8 mouse cellular contexts compared by ENCODE assay signal in genomic region chr2:121288901-121289729, GRCm38 (mm10). TPM values are rescaled to one million over a fixed set of nuclear protein-coding genes. Genes with fewer than 3 reads are reported as not detected.
A peak's percentile ranks its signal among the peaks of the same experiment; 100 is the strongest.
DNase-seq lines count a peak whose midpoint lies in the region; ATAC-seq and TF ChIP-seq lines count a peak whose summit lies in the region.

Gene Map1a, plus strand, starts transcription at chr2:121289600.

- TF ChIP-seq POLR2A in cortical plate, adult 2 months (IDR thresholded peaks at IDR 0.05; ENCODE audit: extremely low read depth, insufficient read depth, low read length): peak; percentile 88

- H3K4me3 ChIP-seq in cortical plate, adult 2 months (ENCODE audit: insufficient read depth, low read length): peak within 1 kb of the TSS; percentile 69

- no peak for TF ChIP-seq CTCF in cortical plate, adult 2 months (IDR thresholded peaks at IDR 0.05; ENCODE audit: extremely low read depth, insufficient read depth, low read length)

- H3K4me1 ChIP-seq in cortical plate, adult 2 months (ENCODE audit: control insufficient read depth, insufficient read depth, low read length): peaks cover 5% of the 10 kb centered on the region; the same call in 1 of the 2 replicates

- ATAC-seq in activated CD4-positive, CD25-positive, alpha-beta regulatory T cell, adult 4 months: peak; percentile 95
- peak; percentile 98 for ATAC-seq in megakaryocyte progenitor cell, adult 5-6 weeks (replicated peaks; ENCODE audit: poor library complexity)

- peak; percentile 86 for DNase-seq in gastrocnemius, postnatal 10 days
- DNase-seq in induced T-regulatory cell, adult 2 months (ENCODE audit: low read depth): peak; percentile 98
- peak; percentile 93 to 98 for DNase-seq in left cerebral cortex, adult 9 months (ENCODE audit: low spot score in 2 of 2)
- DNase-seq in right cerebral cortex, postnatal 14 days: peak; percentile 98
- peak; percentile 81 to 85 for DNase-seq in urinary bladder, postnatal 36 days (ENCODE audit: low spot score in 2 of 2)

- H3K27ac ChIP-seq in cortical plate, adult 2 months (ENCODE audit: insufficient read depth, low read length): peak within 1 kb of the TSS; percentile 70

RNA-seq across cellular contexts. Expression of gene Map1a, which starts in this region (rescaled TPM):
- under 1 TPM; 0.10 to 0.32 TPM for polyA plus RNA-seq in activated CD4-positive, CD25-positive, alpha-beta regulatory T cell, adult 4 months (2017; shearing (Covaris generic))
- polyA plus RNA-seq in cortical plate, adult 2 months (2012; rRNA removed): 246 and 252 TPM in 2 replicates
- total RNA-seq in gastrocnemius, postnatal 10 days (2021): 10 to 100 TPM in 1 of 2 experiments, 1 to 10 TPM in 1; 9.3 to 11.7 TPM
- 0.10 TPM in 1 of 2 replicates, not detected in the other for total RNA-seq in megakaryocyte progenitor cell, adult 5-6 weeks (2015)
- total RNA-seq in megakaryocyte progenitor cell, adult 5-6 weeks (2017): not detected in 2 replicates

Comparison
In these comparisons a context has a peak if more than half of its experiments do, and no peak if none do; other contexts are left out.
1. Peak in every context shown above with its lines: DNase-seq, ATAC-seq, H3K4me3 ChIP-seq and H3K27ac ChIP-seq.
2. RNA of gene Map1a (total RNA-seq): 9.3 to 11.7 TPM in gastrocnemius, postnatal 10 days; 0.10 TPM in megakaryocyte progenitor cell, adult 5-6 weeks; every median in the first group is over 4 times any median in the second.
3. RNA of gene Map1a (polyA plus RNA-seq): 246 to 252 TPM in cortical plate, adult 2 months; 0.10 to 0.32 TPM in activated CD4-positive, CD25-positive, alpha-beta regulatory T cell, adult 4 months; every median in the first group is over 100 times any median in the second.
4. Peak in ATAC-seq in activated CD4-positive, CD25-positive, alpha-beta regulatory T cell, adult 4 months; RNA of the gene not detected or under 1 TPM.
5. Peak in ATAC-seq in megakaryocyte progenitor cell, adult 5-6 weeks; RNA of the gene not detected or under 1 TPM.